Mouse (Mus musculus) small intestine, adult 2 months (tissue): ENCODE results near the gene Pigq. TPM values are rescaled to one million over a fixed set of nuclear protein-coding genes. Genes with fewer than 3 reads are reported as not detected.

ENCODE experiments used
- H3K27ac ChIP-seq: fragments of 200-500 bp; 2 replicates; pipeline ENCODE4 v1.5.1; 2012; ENCODE audit warnings: low read depth, low read length, control low read depth, inconsistent platforms; ENCODE audit not compliant: insufficient read depth
- H3K27me3 ChIP-seq: fragments of 200-500 bp; 2 replicates; pipeline ENCODE4 v1.6.1; 2012; ENCODE audit warnings: mild to moderate bottlenecking, moderate library complexity, low read length, inconsistent platforms; ENCODE audit not compliant: control insufficient read depth, insufficient read depth
- H3K36me3 ChIP-seq: fragments of 200-500 bp; 2 replicates; pipeline ENCODE4 v1.6.1; 2012; ENCODE audit warnings: mild to moderate bottlenecking, low read length, control low read depth, inconsistent platforms; ENCODE audit not compliant: control insufficient read depth, insufficient read depth
- H3K4me1 ChIP-seq: fragments of 200-500 bp; 2 replicates; pipeline ENCODE4 v1.6.1; 2012; ENCODE audit warnings: low read length, inconsistent platforms, mixed read lengths; ENCODE audit not compliant: control insufficient read depth, insufficient read depth, insufficient read length
- H3K4me3 ChIP-seq: fragments of 200-500 bp; 2 replicates; pipeline ENCODE4 v1.5.1; 2012; ENCODE audit warnings: low read depth, mild to moderate bottlenecking, control low read depth, inconsistent platforms, low read length, moderate library complexity
- CTCF ChIP-seq: fragments of 200-500 bp; IDR thresholded peaks from 2 replicates; pipeline ENCODE4 v1.5.1; 2012; ENCODE audit warnings: low read depth, mild to moderate bottlenecking, control low read depth, inconsistent platforms, low read length, moderate library complexity, mixed read lengths; ENCODE audit not compliant: insufficient replicate concordance, insufficient read length; ENCODE audit errors: extremely low read depth
- POLR2A ChIP-seq: fragments of 200-500 bp; IDR thresholded peaks from 2 replicates; pipeline ENCODE4 v1.6.1; 2012; ENCODE audit warnings: low read depth, mild to moderate bottlenecking, control low read depth, inconsistent platforms, low read length, moderate library complexity
- WGBS: fragments of 180-500 bp; shearing (Covaris S2); methylation state at CpG from one replicate; pipeline ENCODE4 v1.1.7; 2018; 5-methylcytosine and 5-hydroxymethylcytosine counted together
- polyA plus RNA-seq: library from polyadenylated mRNA; depleted of rRNA; stranded (reverse); fragments of >200 nt; gene quantifications from 2 replicates; pipeline ENCODE4 v1.2.3, GENCODE M21; 2012

Gene Pigq
- polyA plus RNA-seq, 1 experiment: 74.1 TPM

GRCm38 (mm10) chr17:25880913-25881641, 63.7 kb downstream of the Pigq start:
- 50% methylated on average over 5 of the region's 5 CpGs for WGBS
- H3K27ac ChIP-seq: no peak overlapping the region

GRCm38 (mm10) chr17:25880196-25880910, 64.4 kb downstream of the Pigq start, which contains the start of gene Wfikkn1:
Wfikkn1 (minus strand) TSS chr17:25880858.
- TF ChIP-seq POLR2A: no peak; the same call in 1 of the 2 replicates
- TF ChIP-seq CTCF: no peak
- H3K27ac ChIP-seq: no peak within 1 kb of the TSS
- no peak within 1 kb of the TSS for H3K4me3 ChIP-seq
- peaks cover 10% of the 10 kb centered on the region for H3K4me1 ChIP-seq
- peaks cover 31% of the 10 kb centered on the region for H3K36me3 ChIP-seq
- no peaks in the 10 kb centered on the region for H3K27me3 ChIP-seq
- WGBS: 50% methylated on average over 5 of the region's 5 CpGs

More at GRCm38 (mm10) chr17:25880913-25881641, 63.7 kb downstream of the Pigq start:
- Histone ChIP-seq H3K4me1 (peaks cover 7% of the 10 kb centered on the region), H3K27me3 (no peaks in the 10 kb centered on the region), H3K36me3 (peaks cover 31% of the 10 kb centered on the region), H3K4me3 (no peak overlapping the region)
- TF ChIP-seq CTCF (no peak), POLR2A (no peak)

- H3K4me3 ChIP-seq: no peak overlapping the region
- no peaks in the 10 kb centered on the region for H3K27me3 ChIP-seq
- WGBS: 67% methylated on average over 8 of the region's 8 CpGs
- H3K27ac ChIP-seq: no peak overlapping the region
- peaks cover 10% of the 10 kb centered on the region for H3K4me1 ChIP-seq
- peaks cover 31% of the 10 kb centered on the region for H3K36me3 ChIP-seq
- TF ChIP-seq POLR2A (no peak), CTCF (no peak)
Observed at GRCm38 (mm10) chr17:25879750-25880149, 65.0 kb downstream of the Pigq start.

GRCm38 (mm10) chr17:25879261-25879660, 65.5 kb downstream of the Pigq start:
- H3K27ac ChIP-seq: no peak overlapping the region
- TF ChIP-seq CTCF (peak; percentile 58; the same call in 1 of the 2 replicates), POLR2A (0 out of 2 replicates have a peak, but pooled peaks have one; percentile 3)
- no peak overlapping the region for H3K4me3 ChIP-seq
- H3K36me3 ChIP-seq: peaks cover 27% of the 10 kb centered on the region
- H3K27me3 ChIP-seq: no peaks in the 10 kb centered on the region
- WGBS: 71% methylated on average over 4 of the region's 4 CpGs
- H3K4me1 ChIP-seq: peaks cover 10% of the 10 kb centered on the region

GRCm38 (mm10) chr17:25878611-25879180, 66.0 kb downstream of the Pigq start:
- Histone ChIP-seq H3K4me1 (peaks cover 10% of the 10 kb centered on the region), H3K36me3 (peaks cover 21% of the 10 kb centered on the region), H3K27me3 (no peaks in the 10 kb centered on the region), H3K4me3 (no peak overlapping the region), H3K27ac (no peak overlapping the region)
- WGBS: 93% methylated on average over 19 of the region's 19 CpGs
- TF ChIP-seq POLR2A (0 out of 2 replicates have a peak, but pooled peaks have one; percentile 2), CTCF (no peak)

GRCm38 (mm10) chr17:25877741-25878610, 66.8 kb downstream of the Pigq start:
- no peak for TF ChIP-seq POLR2A
- no peak for TF ChIP-seq CTCF
- H3K27ac ChIP-seq: no peak overlapping the region
- peaks cover 14% of the 10 kb centered on the region for H3K36me3 ChIP-seq
- peaks cover 10% of the 10 kb centered on the region for H3K4me1 ChIP-seq
- 94% methylated on average over 32 of the region's 32 CpGs for WGBS
- H3K4me3 ChIP-seq: no peak overlapping the region
- no peaks in the 10 kb centered on the region for H3K27me3 ChIP-seq
